Mouse (Mus musculus): ENCODE results near the gene Zfp708. TPM values are rescaled to one million over a fixed set of nuclear protein-coding genes. Genes with fewer than 3 reads are reported as not detected.

Gene Zfp708
- polyA plus RNA-seq, 1 experiment from 2014 or later: 0.93 TPM

GRCm38 (mm10) chr13:67090154-67090553 lies 7.6 kb downstream of the Zfp708 start:
- H3K27me3 ChIP-seq: no peaks in the 10 kb centered on the region
- no peak overlapping the region for H3K9ac ChIP-seq
- H3K27ac ChIP-seq: no peak overlapping the region
- ATAC-seq (ENCODE audit: low read depth) (no peak), DNase-seq (no peak)
- H3K4me1 ChIP-seq (replicated peaks): no peaks in the 10 kb centered on the region
- no peaks in the 10 kb centered on the region for H3K9me3 ChIP-seq (replicated peaks)
- 41% methylated on average over 1 of the region's 1 CpGs for WGBS (ENCODE audit: insufficient replicate concordance)
- H3K4me3 ChIP-seq (replicated peaks): no peak overlapping the region
- H3K36me3 ChIP-seq: 0 out of 2 replicates have a peak, but pooled peaks cover 3% of the 10 kb centered on the region
- no peak overlapping the region for H3K4me2 ChIP-seq

DNA sequence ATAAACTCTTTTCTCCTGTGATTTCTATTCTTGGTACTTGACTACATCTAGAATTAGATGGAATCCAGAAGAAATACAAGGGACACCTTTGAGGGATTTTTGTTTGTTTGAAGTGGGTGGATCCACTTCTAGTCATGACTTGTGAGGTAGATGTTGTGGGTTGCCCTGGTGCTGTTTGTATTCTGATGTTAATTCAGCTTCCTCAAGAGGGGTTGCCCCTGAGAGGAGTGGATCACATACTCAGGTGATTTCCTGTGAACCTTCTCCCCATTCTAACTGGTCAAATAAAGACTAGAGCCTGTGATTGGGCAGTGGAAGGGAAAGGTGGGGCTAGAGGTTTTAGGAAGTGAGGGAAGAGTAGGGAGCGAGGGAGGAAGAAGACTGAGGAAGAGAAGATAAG lies 15.8 kb downstream of the Zfp708 start:
- Histone ChIP-seq H3K9ac (no peak overlapping the region), H3K36me3 (peaks cover 5% of the 10 kb centered on the region; the same call in 1 of the 2 replicates), H3K4me2 (peak overlapping the region; percentile 83), H3K27ac (peak overlapping the region; percentile 7; the same call in 1 of the 2 replicates), H3K27me3 (no peaks in the 10 kb centered on the region), H3K4me3 (replicated peaks) (peak overlapping the region; percentile 66), H3K9me3 (replicated peaks) (no peaks in the 10 kb centered on the region), H3K4me1 (replicated peaks) (peaks cover 17% of the 10 kb centered on the region)
- 37% methylated on average over 1 of the region's 1 CpGs for WGBS (ENCODE audit: insufficient replicate concordance)
- no peak for ATAC-seq (ENCODE audit: low read depth)
- no peak for DNase-seq

GRCm38 (mm10) chr13:67081142-67081713 lies 16.5 kb downstream of the Zfp708 start:
- Histone ChIP-seq H3K9me3 (replicated peaks) (no peaks in the 10 kb centered on the region), H3K36me3 (peaks cover 10% of the 10 kb centered on the region; the same call in 1 of the 2 replicates), H3K27me3 (no peaks in the 10 kb centered on the region), H3K4me2 (peak overlapping the region; percentile 83), H3K9ac (peak overlapping the region; percentile 70), H3K4me1 (replicated peaks) (peaks cover 17% of the 10 kb centered on the region), H3K27ac (peak overlapping the region; percentile 81), H3K4me3 (replicated peaks) (peak overlapping the region; percentile 66)
- peak; percentile 72 for DNase-seq
- peak; percentile 100 for ATAC-seq (ENCODE audit: low read depth)
- 1% methylated on average over 24 of the region's 24 CpGs for WGBS (ENCODE audit: insufficient replicate concordance)

DNA sequence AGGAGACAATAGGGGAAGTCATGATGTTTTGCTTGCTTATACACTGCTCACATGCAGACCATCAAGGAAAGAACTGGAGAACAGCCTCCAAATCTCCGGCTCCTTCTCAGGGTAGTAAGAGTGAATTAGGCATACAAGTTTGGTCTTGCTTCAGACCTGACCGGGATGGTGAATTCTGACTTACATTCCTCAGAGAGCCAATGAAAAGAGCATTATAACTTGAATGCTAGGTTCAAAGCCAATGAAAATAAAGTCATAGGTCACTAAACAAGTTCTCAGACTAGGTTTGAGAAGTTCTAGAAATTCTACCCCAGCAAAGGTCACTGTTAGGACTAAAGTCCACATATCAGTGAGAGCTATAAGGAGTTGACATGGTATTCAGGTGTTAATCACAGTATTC lies 20.5 kb downstream of the Zfp708 start:
- ATAC-seq (ENCODE audit: low read depth) (no peak), DNase-seq (no peak)
- Histone ChIP-seq H3K27me3 (no peaks in the 10 kb centered on the region), H3K4me2 (no peak overlapping the region), H3K4me3 (replicated peaks) (no peak overlapping the region), H3K9ac (no peak overlapping the region), H3K4me1 (replicated peaks) (peaks cover 16% of the 10 kb centered on the region), H3K27ac (no peak overlapping the region), H3K9me3 (replicated peaks) (no peaks in the 10 kb centered on the region), H3K36me3 (peaks cover 32% of the 10 kb centered on the region)
- 77% methylated on average over 2 of the region's 2 CpGs for WGBS (ENCODE audit: insufficient replicate concordance)

DNA sequence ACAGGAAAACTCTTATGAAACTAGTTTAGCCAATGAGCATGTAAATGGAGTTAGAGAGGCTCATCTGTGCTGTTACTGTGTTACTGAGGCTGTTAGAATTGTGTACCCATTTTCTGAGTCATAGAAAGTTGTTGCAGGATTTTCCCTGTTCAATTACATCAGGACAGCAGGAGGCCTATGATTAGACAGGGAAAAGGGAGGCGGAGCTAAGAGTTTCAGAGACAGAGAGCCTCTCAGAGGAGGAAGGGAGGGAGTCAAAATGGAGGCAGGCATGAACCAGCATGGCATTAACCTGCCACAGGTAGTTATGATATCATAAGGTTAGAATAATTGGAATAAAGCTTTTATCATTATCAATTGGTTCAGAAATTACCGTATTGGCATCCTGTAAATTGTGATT lies 25.0 kb downstream of the Zfp708 start:
- Histone ChIP-seq H3K4me1 (replicated peaks) (no peaks in the 10 kb centered on the region), H3K27ac (no peak overlapping the region), H3K4me3 (replicated peaks) (no peak overlapping the region), H3K4me2 (no peak overlapping the region), H3K27me3 (no peaks in the 10 kb centered on the region), H3K9ac (no peak overlapping the region), H3K36me3 (peaks cover 52% of the 10 kb centered on the region), H3K9me3 (replicated peaks) (peaks cover 3% of the 10 kb centered on the region; the same call in 1 of the 2 replicates)
- WGBS (ENCODE audit: insufficient replicate concordance): 78% methylated on average over 2 of the region's 2 CpGs
- ATAC-seq (ENCODE audit: low read depth): no peak
- DNase-seq: no peak

DNA sequence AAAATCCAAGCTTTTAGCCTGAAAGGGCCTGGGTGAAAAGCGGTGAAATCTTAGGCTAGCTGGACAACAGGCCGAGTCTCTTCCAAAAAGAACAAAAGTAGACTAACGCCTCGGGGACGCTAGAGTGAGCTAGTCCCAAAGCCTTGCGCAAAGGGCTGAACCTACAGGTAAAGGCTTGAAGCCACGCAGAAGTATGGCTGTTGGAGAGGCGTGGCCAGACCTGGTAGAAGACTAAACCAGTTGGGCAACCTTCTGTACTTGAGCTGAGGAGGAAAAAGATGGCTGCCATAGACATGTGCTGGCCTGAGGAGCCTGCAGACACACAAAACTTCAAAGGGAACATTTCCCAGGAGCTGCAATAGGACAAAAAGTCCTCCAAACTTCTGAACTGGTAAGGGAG lies 32.4 kb downstream of the Zfp708 start:
- WGBS (ENCODE audit: insufficient replicate concordance): 77% methylated on average over 8 of the region's 8 CpGs
- Histone ChIP-seq H3K4me2 (no peak overlapping the region), H3K27me3 (no peaks in the 10 kb centered on the region), H3K36me3 (peaks cover 11% of the 10 kb centered on the region), H3K9me3 (replicated peaks) (no peaks in the 10 kb centered on the region), H3K4me1 (replicated peaks) (peaks cover 17% of the 10 kb centered on the region), H3K4me3 (replicated peaks) (no peak overlapping the region), H3K27ac (no peak overlapping the region), H3K9ac (no peak overlapping the region)
- DNase-seq (no peak), ATAC-seq (ENCODE audit: low read depth) (no peak)

DNA sequence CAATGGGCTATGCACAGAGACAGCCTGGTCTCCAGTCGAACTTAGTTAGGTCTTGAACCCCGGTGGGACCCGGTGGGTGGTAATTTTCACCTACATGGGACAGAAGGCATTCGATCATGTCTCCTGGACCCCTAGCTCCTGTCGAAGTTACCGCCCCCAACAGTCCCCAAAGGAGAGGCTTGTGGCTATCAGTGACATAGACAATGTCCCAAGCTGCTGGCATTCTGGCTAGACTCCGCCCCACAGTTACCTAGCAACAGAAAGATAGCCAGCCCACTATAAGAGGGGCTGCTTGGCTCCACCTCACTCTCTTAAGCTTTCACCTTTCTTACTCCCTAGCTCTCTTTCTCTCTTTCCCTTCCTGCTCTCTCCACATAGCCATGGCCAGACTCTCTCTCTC lies 35.3 kb downstream of the Zfp708 start:
- peaks cover 22% of the 10 kb centered on the region for H3K4me1 ChIP-seq (replicated peaks)
- 0 out of 2 replicates have a peak overlapping the region, but pooled peaks have one; percentile 4 for H3K4me2 ChIP-seq
- no peak overlapping the region for H3K4me3 ChIP-seq (replicated peaks)
- no peak overlapping the region for H3K9ac ChIP-seq
- DNase-seq (peak; percentile 6), ATAC-seq (ENCODE audit: low read depth) (no peak)
- no peaks in the 10 kb centered on the region for H3K9me3 ChIP-seq (replicated peaks)
- no peak overlapping the region for H3K27ac ChIP-seq
- no peaks in the 10 kb centered on the region for H3K27me3 ChIP-seq
- 53% methylated on average over 7 of the region's 7 CpGs for WGBS (ENCODE audit: insufficient replicate concordance)
- no peaks in the 10 kb centered on the region for H3K36me3 ChIP-seq

DNA sequence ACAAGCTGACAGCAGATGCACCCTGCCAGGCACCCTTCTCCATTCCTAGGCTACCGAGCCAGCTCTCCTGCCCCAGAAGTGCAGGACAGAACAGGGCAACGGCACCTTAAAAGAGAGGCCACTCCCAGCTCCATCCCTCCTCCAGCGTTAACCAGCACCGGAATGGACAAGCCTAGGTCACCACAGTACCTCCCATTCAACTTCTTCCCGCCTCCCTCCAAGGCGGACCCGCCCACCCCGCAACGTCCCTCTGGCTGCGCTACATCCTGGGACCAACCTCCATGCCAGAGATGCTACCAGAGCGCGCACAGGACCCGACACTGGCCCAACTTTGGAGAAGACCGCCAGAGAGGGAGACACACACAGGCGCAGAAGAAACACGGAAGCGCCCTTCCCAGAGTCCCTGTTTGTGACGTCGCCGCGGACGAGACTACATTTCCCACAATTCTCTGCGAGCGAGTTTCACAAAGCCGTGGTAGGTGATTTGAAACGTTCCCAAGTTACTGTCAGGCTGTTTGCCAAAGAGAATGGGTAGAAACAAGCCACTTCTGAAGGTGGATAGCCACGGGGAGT lies 36.9 kb downstream of the Zfp708 start, which contains the start of gene Zfp712:
Gene Zfp712 (minus strand): TSS at position 385 of the 573 bp plus-strand sequence.
- H3K4me3 ChIP-seq (replicated peaks): peak within 1 kb of the TSS; percentile 75
- H3K9ac ChIP-seq: peak within 1 kb of the TSS; percentile 72
- 0% methylated on average over 27 of the region's 27 CpGs for WGBS (ENCODE audit: insufficient replicate concordance)
- H3K4me1 ChIP-seq (replicated peaks): peaks cover 22% of the 10 kb centered on the region
- no peaks in the 10 kb centered on the region for H3K27me3 ChIP-seq
- DNase-seq (peak; percentile 78), ATAC-seq (ENCODE audit: low read depth) (peak; percentile 99)
- peak within 1 kb of the TSS; percentile 84 for H3K27ac ChIP-seq
- peak within 1 kb of the TSS; percentile 85 for H3K4me2 ChIP-seq
- H3K9me3 ChIP-seq (replicated peaks): no peaks in the 10 kb centered on the region
- no peaks in the 10 kb centered on the region for H3K36me3 ChIP-seq

DNA sequence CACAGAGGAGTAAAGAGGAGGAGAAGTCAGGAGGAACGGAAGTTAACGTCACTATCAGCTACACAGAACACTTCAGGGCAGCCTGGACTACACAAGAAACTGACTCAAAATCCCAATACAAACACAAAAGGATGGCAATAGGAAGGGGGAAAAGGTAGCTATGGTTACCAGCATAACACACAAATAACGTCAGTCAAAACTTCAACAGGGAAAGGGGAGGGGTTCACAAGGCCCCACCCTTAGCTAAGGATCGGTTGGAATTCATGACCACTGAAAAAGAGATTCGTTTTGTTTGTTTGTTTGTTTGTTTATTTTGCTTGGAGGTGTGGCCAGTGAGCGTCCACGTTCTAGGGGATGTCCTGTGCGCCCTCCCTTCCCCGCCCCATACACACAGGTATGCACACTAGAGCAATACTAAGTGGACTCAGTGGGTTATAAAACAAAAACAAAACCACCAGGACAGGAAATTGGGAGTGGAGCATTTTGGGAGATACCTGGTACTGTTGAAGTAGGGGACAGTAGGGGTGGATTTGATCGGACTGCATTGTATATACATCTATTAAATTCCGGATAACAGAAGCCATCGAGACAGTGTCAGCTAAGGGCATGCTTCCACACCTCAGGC lies 37.5 kb downstream of the Zfp708 start:
- Histone ChIP-seq H3K4me2 (peak overlapping the region; percentile 85), H3K4me1 (replicated peaks) (peaks cover 22% of the 10 kb centered on the region), H3K36me3 (no peaks in the 10 kb centered on the region), H3K27ac (peak overlapping the region; percentile 84), H3K9me3 (replicated peaks) (no peaks in the 10 kb centered on the region), H3K27me3 (no peaks in the 10 kb centered on the region), H3K4me3 (replicated peaks) (peak overlapping the region; percentile 75), H3K9ac (peak overlapping the region; percentile 72)
- ATAC-seq (ENCODE audit: low read depth) (peak; percentile 44), DNase-seq (no peak)
- WGBS (ENCODE audit: insufficient replicate concordance): 5% methylated on average over 12 of the region's 12 CpGs
